Comparison of ENCODE assay signal across 24 mouse cellular contexts in the genomic region with DNA sequence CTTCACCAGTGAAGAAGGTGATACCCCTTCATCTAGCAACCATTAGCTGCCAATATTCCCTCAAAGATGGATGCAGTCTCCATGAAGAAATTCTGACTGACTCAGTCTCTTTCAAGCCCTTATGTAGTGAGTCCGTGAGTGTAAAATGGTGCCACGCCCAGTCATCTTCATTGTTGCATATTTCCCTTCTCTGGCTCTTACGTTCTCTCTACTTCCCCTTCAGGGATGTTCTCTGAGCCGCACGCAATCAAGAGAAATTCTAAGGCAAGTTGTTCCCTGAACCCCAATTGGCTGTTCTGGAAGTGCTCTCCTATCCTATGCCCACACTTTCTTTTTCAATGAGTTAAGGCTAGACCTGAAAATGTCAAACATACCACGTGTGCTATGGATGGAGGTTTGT. TPM values are rescaled to one million over a fixed set of nuclear protein-coding genes. Genes with fewer than 3 reads are reported as not detected.
A peak's percentile ranks its signal among the peaks of the same experiment; 100 is the strongest.
DNase-seq lines count a peak whose midpoint lies in the region; ATAC-seq and TF ChIP-seq lines count a peak whose summit lies in the region.
"Had no signal": no experiment of that assay in that cellular context is flagged by ENCODE, and none has a peak within 500 bp of the region (broad histone marks: within the 10 kb centered on the region; RNA-seq: fewer than 3 reads in every experiment).

No protein-coding gene starts in this region.

- no peaks in the 10 kb centered on the region for H3K79me2 ChIP-seq in CH12.LX (replicated peaks; ENCODE audit: control insufficient read depth, extremely low read depth, insufficient read depth, poor library complexity, severe bottlenecking)

- TF ChIP-seq RAD21 in CH12.LX (IDR thresholded peaks at IDR 0.05; ENCODE audit: low read depth, low read length): no peak

- H3K27ac ChIP-seq in liver, embryonic 16.5 days (ENCODE audit: low read length): no peak overlapping the region
- H3K27ac ChIP-seq in CH12.LX (ENCODE audit: insufficient read depth, low read depth): no peak overlapping the region
- H3K27ac ChIP-seq in lung, postnatal 0 days (ENCODE audit: low read length): no peak overlapping the region
- H3K27ac ChIP-seq: embryonic facial prominence, embryonic 12.5 days; forebrain, embryonic 15.5 days; gastrocnemius, adult 2 months; heart, embryonic 10.5 days; heart, embryonic 15.5 days; hindbrain, embryonic 13.5 days; hindbrain, postnatal 0 days had no signal

- WGBS in liver, embryonic 16.5 days (ENCODE audit: insufficient replicate concordance): 66% methylated on average over 6 of the region's 6 CpGs
- WGBS in lung, postnatal 0 days: 73% methylated on average over 6 of the region's 6 CpGs

- H3K9ac ChIP-seq in liver, embryonic 16.5 days (ENCODE audit: low read depth, low read length): no peak overlapping the region
- no peak overlapping the region for H3K9ac ChIP-seq in CH12.LX (ENCODE audit: insufficient read depth, low read depth)
- H3K9ac ChIP-seq in lung, postnatal 0 days (replicated peaks; ENCODE audit: low read depth): no peak overlapping the region
- H3K9ac ChIP-seq: embryonic facial prominence, embryonic 12.5 days; forebrain, embryonic 15.5 days; heart, embryonic 15.5 days; hindbrain, embryonic 13.5 days had no signal

- H3K4me2 ChIP-seq in liver, embryonic 16.5 days (ENCODE audit: low read depth, low read length): no peak overlapping the region
- peak overlapping the region; percentile 15; the same call in 1 of the 2 replicates for H3K4me2 ChIP-seq in CH12.LX (ENCODE audit: insufficient read depth, low read depth, poor library complexity, severe bottlenecking)
- H3K4me2 ChIP-seq in lung, postnatal 0 days (replicated peaks; ENCODE audit: low read depth, low read length): no peak overlapping the region
- H3K4me2 ChIP-seq: embryonic facial prominence, embryonic 12.5 days; forebrain, embryonic 15.5 days; heart, embryonic 15.5 days; hindbrain, embryonic 13.5 days had no signal

- TF ChIP-seq POLR2A in CH12.LX (IDR thresholded peaks at IDR 0.05; ENCODE audit: low read depth, low read length): no peak

- 0 out of 2 replicates have a peak, but pooled peaks have one; percentile 20 for ATAC-seq in liver, embryonic 16.5 days (ENCODE audit: low read depth)
- peak; percentile 92 for ATAC-seq in megakaryocyte, adult 5-6 weeks (ENCODE audit: poor library complexity, severe bottlenecking)
- ATAC-seq in lung, postnatal 0 days: no peak
- ATAC-seq: CD4-positive, CD25-positive, alpha-beta regulatory T cell, adult 4 months; forebrain, embryonic 15.5 days; hindbrain, postnatal 0 days had no signal

- no peaks in the 10 kb centered on the region for H3K27me3 ChIP-seq in liver, embryonic 16.5 days (ENCODE audit: control insufficient read depth, insufficient read depth, low read depth, low read length)
- H3K27me3 ChIP-seq in CH12.LX (replicated peaks): no peaks in the 10 kb centered on the region
- H3K27me3 ChIP-seq in lung, postnatal 0 days (replicated peaks; ENCODE audit: insufficient read depth, low read length): no peaks in the 10 kb centered on the region
- H3K27me3 ChIP-seq: embryonic facial prominence, embryonic 12.5 days; forebrain, embryonic 15.5 days; heart, embryonic 15.5 days; hindbrain, embryonic 13.5 days had no signal

- TF ChIP-seq CTCF in CH12.LX (conservative IDR thresholded peaks at IDR 0.05 in 1 of 2, IDR thresholded peaks at IDR 0.05 in 1 of 2; ENCODE audit: low read depth in 2 of 2, low read length in 2 of 2): no peak
- no peak for TF ChIP-seq CTCF in lung, postnatal 0 days (IDR thresholded peaks at IDR 0.05)

- H3K4me3 ChIP-seq in liver, embryonic 16.5 days (ENCODE audit: low read depth, low read length): no peak overlapping the region
- H3K4me3 ChIP-seq in CH12.LX (replicated peaks in 1 of 3; ENCODE audit: low read depth in 2 of 3, low read length in 2 of 3, poor library complexity in 1 of 3): no peak overlapping the region
- no peak overlapping the region for H3K4me3 ChIP-seq in lung, postnatal 0 days (ENCODE audit: low read depth, low read length)
- H3K4me3 ChIP-seq: embryonic facial prominence, embryonic 12.5 days; forebrain, embryonic 15.5 days; gastrocnemius, adult 2 months; heart, embryonic 10.5 days; heart, embryonic 15.5 days; hindbrain, embryonic 13.5 days had no signal

- H3K9me3 ChIP-seq in liver, embryonic 16.5 days (replicated peaks; ENCODE audit: control insufficient read depth, low read length): no peaks in the 10 kb centered on the region
- H3K9me3 ChIP-seq in CH12.LX (replicated peaks; ENCODE audit: low read length): no peaks in the 10 kb centered on the region
- no peaks in the 10 kb centered on the region for H3K9me3 ChIP-seq in lung, postnatal 0 days (ENCODE audit: low read length)
- H3K9me3 ChIP-seq: embryonic facial prominence, embryonic 12.5 days; forebrain, embryonic 15.5 days; heart, embryonic 10.5 days; heart, embryonic 15.5 days; hindbrain, embryonic 13.5 days had no signal

- no peaks in the 10 kb centered on the region for H3K36me3 ChIP-seq in liver, embryonic 16.5 days (ENCODE audit: control insufficient read depth, insufficient read depth)
- H3K36me3 ChIP-seq in CH12.LX (replicated peaks in 1 of 2; ENCODE audit: control insufficient read depth in 1 of 2, insufficient read depth in 1 of 2, low read length in 1 of 2): no peaks in the 10 kb centered on the region
- no peaks in the 10 kb centered on the region for H3K36me3 ChIP-seq in lung, postnatal 0 days (ENCODE audit: insufficient read depth, low read length)
- H3K36me3 ChIP-seq: embryonic facial prominence, embryonic 12.5 days; forebrain, embryonic 15.5 days; heart, embryonic 10.5 days; heart, embryonic 15.5 days; hindbrain, embryonic 13.5 days had no signal

- dilution Hi-C loops in CH12.LX (cut with MboI; ENCODE audit: extremely low pct_ligation_motif_present, extremely low pct_unique_long_range_greater_than_20kb, low sequenced_read_pairs): no loop called here

- H3K4me1 ChIP-seq in liver, embryonic 16.5 days (ENCODE audit: control insufficient read depth, low read depth, low read length): no peaks in the 10 kb centered on the region
- peaks cover 9 to 45% of the 10 kb centered on the region in 2 experiments; a peak in 3 of 4 replicates for H3K4me1 ChIP-seq in CH12.LX (ENCODE audit: control insufficient read depth in 1 of 2, insufficient read depth in 2 of 2)
- H3K4me1 ChIP-seq in lung, postnatal 0 days (ENCODE audit: insufficient read depth, low read depth, low read length): no peaks in the 10 kb centered on the region
- H3K4me1 ChIP-seq: embryonic facial prominence, embryonic 12.5 days; forebrain, embryonic 15.5 days; hindbrain, embryonic 13.5 days had no signal

- DNase-seq in liver (no peak), 416B (ENCODE audit: low read depth) (peak; percentile 27), CH12.LX (ENCODE audit: extremely low read depth) (no peak)
- no peak for DNase-seq in layer of hippocampus, adult 9-11 months
- DNase-seq in adrenal gland, postnatal 36 days: no peak
- DNase-seq in lung, postnatal 0 days (ENCODE audit: low spot score): no peak
- DNase-seq: adrenal gland, adult 2 months; adrenal gland, postnatal 25 days; cerebellum, adult 2 months; cerebellum, postnatal 10 days; embryo, embryonic 11 days; gastrocnemius, adult 2 months; gastrocnemius, postnatal 25 days; heart, adult 18-20 months; heart, postnatal 14 days had no signal

- no peak for TF ChIP-seq EP300 in CH12.LX (IDR thresholded peaks at IDR 0.05; ENCODE audit: low read length)
- TF ChIP-seq EP300 in lung, postnatal 0 days (IDR thresholded peaks at IDR 0.05): no peak

- in situ Hi-C loops in CH12.LX (cut with MboI; ENCODE audit: low pct_ligation_motif_present, low pct_unique_long_range_greater_than_20kb, low sequenced_read_pairs): no loop called here

TF ChIP-seq in CH12.LX, 34 proteins besides CTCF, POLR2A, EP300 and RAD21:
- TF ChIP-seq MEF2A (IDR thresholded peaks at IDR 0.05; ENCODE audit: borderline replicate concordance, low read depth, low read length) (no peak), CHD2 (IDR thresholded peaks at IDR 0.05; ENCODE audit: low read length) (no peak), MYC (IDR thresholded peaks at IDR 0.05; ENCODE audit: low read depth, low read length) (no peak), NELFE (IDR thresholded peaks at IDR 0.05; ENCODE audit: low read depth, low read length) (no peak), MAZ (IDR thresholded peaks at IDR 0.05; ENCODE audit: low read depth, low read length) (no peak), UBTF (IDR thresholded peaks at IDR 0.05; ENCODE audit: low read depth, low read length) (no peak), USF2 (conservative IDR thresholded peaks at IDR 0.05; ENCODE audit: low read depth, low read length) (no peak), ZKSCAN1 (IDR thresholded peaks at IDR 0.05; ENCODE audit: borderline replicate concordance, low read depth, low read length) (no peak), SMC3 (IDR thresholded peaks at IDR 0.05; ENCODE audit: low read depth, low read length) (no peak), SIN3A (IDR thresholded peaks at IDR 0.05; ENCODE audit: low read length) (no peak), MAFK (IDR thresholded peaks at IDR 0.05; ENCODE audit: insufficient replicate concordance, low read length) (no peak), ZC3H11A (IDR thresholded peaks at IDR 0.05; ENCODE audit: low read depth, low read length) (no peak), ETS1 (conservative IDR thresholded peaks at IDR 0.05; ENCODE audit: low read depth, low read length) (no peak), MAX (IDR thresholded peaks at IDR 0.05; ENCODE audit: low read length) (no peak), USF1 (IDR thresholded peaks at IDR 0.05; ENCODE audit: low read depth, low read length) (no peak), RCOR1 (conservative IDR thresholded peaks at IDR 0.05; ENCODE audit: low read depth, low read length) (no peak), HCFC1 (IDR thresholded peaks at IDR 0.05; ENCODE audit: low read depth, low read length) (no peak)

RNA-seq across cellular contexts. Expression of gene Dennd1b, which starts 40.3 kb away (rescaled TPM):
- 1.8 and 3.1 TPM in 2 replicates for polyA plus RNA-seq in liver, embryonic 16.5 days (2015; fragmentation: Nextera tagmentation; extraction: Ambion mirVana)
- total RNA-seq in CH12.LX (2012; rRNA removed) (8.0 and 10.6 TPM in 2 replicates), CH12.LX (2014; rRNA removed) (8.0 and 8.8 TPM in 2 replicates)
- 7.2 and 8.9 TPM in 2 replicates for polyA plus RNA-seq in CH12.LX (2012; ENCODE audit: insufficient read length, low read depth)
- 26.2 and 28.1 TPM in 2 replicates for total RNA-seq in megakaryocyte, adult 5-6 weeks (2015)
- total RNA-seq in megakaryocyte, adult 5-6 weeks (2017): 21.0 and 26.8 TPM in 2 replicates
- 10 to 100 TPM; 24.0 to 27.9 TPM for total RNA-seq in adrenal gland, postnatal 36 days (2021)
- 12.6 and 14.0 TPM in 2 replicates for polyA plus RNA-seq in lung, postnatal 0 days (2015; fragmentation: Nextera tagmentation; extraction: Ambion mirVana)
